Mouse (Mus musculus) CD4-positive naive resting alpha-beta T cell, adult 76 days (primary cell): ENCODE measurements around the gene 4833423E24Rik. TPM values are rescaled to one million over a fixed set of nuclear protein-coding genes. Genes with fewer than 3 reads are reported as not detected.

Experiments
- total RNA-seq: library from RNA; stranded (reverse); gene quantifications from one replicate; pipeline ENCODE4 v1.2.4, GENCODE M21; 2023

Gene 4833423E24Rik
- not detected for total RNA-seq

GRCm38 (mm10) chr2:85518879-85519278 is at the start of gene 4833423E24Rik:
Gene 4833423E24Rik (minus strand): TSS chr2:85519024.

GRCm38 (mm10) chr2:85443539-85443938 is 75.3 kb downstream of the 4833423E24Rik start, which contains the start of gene Olfr995:
Gene Olfr995 (minus strand): TSS chr2:85443639.

GRCm38 (mm10) chr2:85436351-85436750 is 82.5 kb downstream of the 4833423E24Rik start, which contains the start of gene Olfr994:
Gene Olfr994 (minus strand): TSS chr2:85436451.

Other genes with a start within 250 kb of the 4833423E24Rik start
- gene Olfr987, start 179.7 kb downstream of the 4833423E24Rik start, total RNA-seq = not detected
- not detected for gene Olfr988, start 155.8 kb downstream of the 4833423E24Rik start, total RNA-seq
- not detected for gene Olfr992, start 109.6 kb downstream of the 4833423E24Rik start, total RNA-seq
- gene Olfr993, start 104.1 kb downstream of the 4833423E24Rik start, total RNA-seq = not detected
- not detected for gene Olfr994, start 82.6 kb downstream of the 4833423E24Rik start, total RNA-seq
- gene Olfr995, start 75.4 kb downstream of the 4833423E24Rik start, total RNA-seq = not detected
- not detected for gene Olfr996, start 60.2 kb upstream of the 4833423E24Rik start, total RNA-seq
- gene Olfr998, start 69.9 kb upstream of the 4833423E24Rik start, total RNA-seq = not detected
- not detected for gene Olfr1000, start 92.9 kb upstream of the 4833423E24Rik start, total RNA-seq
- not detected for gene Olfr1002, start 131.7 kb upstream of the 4833423E24Rik start, total RNA-seq
- gene Olfr154, start 145.4 kb upstream of the 4833423E24Rik start, total RNA-seq = not detected
- gene Olfr1006, start 159.7 kb upstream of the 4833423E24Rik start, total RNA-seq = not detected
- gene Olfr1008, start 170.4 kb upstream of the 4833423E24Rik start, total RNA-seq = not detected
- gene Olfr1009, start 196.4 kb upstream of the 4833423E24Rik start, total RNA-seq = not detected
- not detected for gene Olfr1012, start 243.7 kb upstream of the 4833423E24Rik start, total RNA-seq
- not detected for gene Olfr1013, start 248.1 kb upstream of the 4833423E24Rik start, total RNA-seq